Mouse (Mus musculus): ENCODE data around the gene B3gnt2.

B3gnt2 gene

GRCm38 (mm10) chr11:22860335-22861227 is at the start of gene B3gnt2:
B3gnt2 (minus strand) TSS chr11:22860961.
- no peak for ATAC-seq (ENCODE audit: insufficient number of reproducible peaks, low FRiP score, low TSS enrichment)

- no peak for ATAC-seq (ENCODE audit: insufficient number of reproducible peaks, low FRiP score, low TSS enrichment)
Observed at GRCm38 (mm10) chr11:22906453-22906865, 45.7 kb upstream of the B3gnt2 start.

GRCm38 (mm10) chr11:22902923-22903322 is 42.2 kb upstream of the B3gnt2 start:
- ATAC-seq (ENCODE audit: insufficient number of reproducible peaks, low FRiP score, low TSS enrichment): no peak

- no peak for ATAC-seq (ENCODE audit: insufficient number of reproducible peaks, low FRiP score, low TSS enrichment)
Observed at GRCm38 (mm10) chr11:22900041-22900440, 39.3 kb upstream of the B3gnt2 start.

GRCm38 (mm10) chr11:22897642-22898041 is 36.9 kb upstream of the B3gnt2 start:
- no peak for ATAC-seq (ENCODE audit: insufficient number of reproducible peaks, low FRiP score, low TSS enrichment)

- ATAC-seq (ENCODE audit: insufficient number of reproducible peaks, low FRiP score, low TSS enrichment): no peak
Observed at GRCm38 (mm10) chr11:22897127-22897526, 36.4 kb upstream of the B3gnt2 start.

- no peak for ATAC-seq (ENCODE audit: insufficient number of reproducible peaks, low FRiP score, low TSS enrichment)
Observed at GRCm38 (mm10) chr11:22893075-22893474, 32.3 kb upstream of the B3gnt2 start.

- ATAC-seq (ENCODE audit: insufficient number of reproducible peaks, low FRiP score, low TSS enrichment): no peak
Observed at GRCm38 (mm10) chr11:22892466-22892865, 31.7 kb upstream of the B3gnt2 start.

- no peak for ATAC-seq (ENCODE audit: insufficient number of reproducible peaks, low FRiP score, low TSS enrichment)
Observed at GRCm38 (mm10) chr11:22891876-22892275, 31.1 kb upstream of the B3gnt2 start.

GRCm38 (mm10) chr11:22891242-22891641 is 30.5 kb upstream of the B3gnt2 start:
- ATAC-seq (ENCODE audit: insufficient number of reproducible peaks, low FRiP score, low TSS enrichment): no peak

GRCm38 (mm10) chr11:22889224-22889623 is 28.5 kb upstream of the B3gnt2 start:
- no peak for ATAC-seq (ENCODE audit: insufficient number of reproducible peaks, low FRiP score, low TSS enrichment)

- ATAC-seq (ENCODE audit: insufficient number of reproducible peaks, low FRiP score, low TSS enrichment): no peak
Observed at GRCm38 (mm10) chr11:22886991-22887390, 26.2 kb upstream of the B3gnt2 start.

GRCm38 (mm10) chr11:22885350-22885749 is 24.6 kb upstream of the B3gnt2 start:
- no peak for ATAC-seq (ENCODE audit: insufficient number of reproducible peaks, low FRiP score, low TSS enrichment)

- no peak for ATAC-seq (ENCODE audit: insufficient number of reproducible peaks, low FRiP score, low TSS enrichment)
Observed at GRCm38 (mm10) chr11:22883676-22884075, 22.9 kb upstream of the B3gnt2 start.

- no peak for ATAC-seq (ENCODE audit: insufficient number of reproducible peaks, low FRiP score, low TSS enrichment)
Observed at GRCm38 (mm10) chr11:22882926-22883325, 22.2 kb upstream of the B3gnt2 start.

- no peak for ATAC-seq (ENCODE audit: insufficient number of reproducible peaks, low FRiP score, low TSS enrichment)
Observed at GRCm38 (mm10) chr11:22880383-22881172, 19.8 kb upstream of the B3gnt2 start.

GRCm38 (mm10) chr11:22879645-22880044 is 18.9 kb upstream of the B3gnt2 start:
- ATAC-seq (ENCODE audit: insufficient number of reproducible peaks, low FRiP score, low TSS enrichment): no peak

- no peak for ATAC-seq (ENCODE audit: insufficient number of reproducible peaks, low FRiP score, low TSS enrichment)
Observed at GRCm38 (mm10) chr11:22876680-22877330, 16.0 kb upstream of the B3gnt2 start.

GRCm38 (mm10) chr11:22875279-22875678 is 14.5 kb upstream of the B3gnt2 start:
- no peak for ATAC-seq (ENCODE audit: insufficient number of reproducible peaks, low FRiP score, low TSS enrichment)

- ATAC-seq (ENCODE audit: insufficient number of reproducible peaks, low FRiP score, low TSS enrichment): no peak
Observed at GRCm38 (mm10) chr11:22874747-22875146, 14.0 kb upstream of the B3gnt2 start.

GRCm38 (mm10) chr11:22873383-22873782 is 12.6 kb upstream of the B3gnt2 start:
- ATAC-seq (ENCODE audit: insufficient number of reproducible peaks, low FRiP score, low TSS enrichment): peak; percentile 64; the same call in 1 of the 2 replicates
